Mouse (Mus musculus) c-Kit-positive CD71-positive TER-119-negative erythroid progenitor cells, embryonic 14.5 days (primary cell): ENCODE results near the gene Gkn3.

ENCODE experiments used
- DNase-seq: peaks from one replicate; pipeline ENCODE4 v3.0.0-alpha.2; 2013; ENCODE audit warnings: low read depth

Gkn3 gene

GRCm38 (mm10) chr6:87354441-87354840 is 34.3 kb downstream of the Gkn3 start:
- DNase-seq = no peak

GRCm38 (mm10) chr6:87350829-87351228 is 37.9 kb downstream of the Gkn3 start, which contains the start of gene Gkn1:
Gene Gkn1 (minus strand): TSS chr6:87350942.
- DNase-seq = no peak

- no peak for DNase-seq
Observed at GRCm38 (mm10) chr6:87335935-87336295, 52.8 kb downstream of the Gkn3 start.

- DNase-seq = no peak
Observed at GRCm38 (mm10) chr6:87335091-87335934, 53.4 kb downstream of the Gkn3 start, which contains the start of gene Antxr1. Gene Antxr1 (minus strand): TSS chr6:87335821.

GRCm38 (mm10) chr6:87334361-87335090 is 54.2 kb downstream of the Gkn3 start:
- DNase-seq = no peak
